12 mouse cellular contexts compared by ENCODE assay signal in the genomic region with DNA sequence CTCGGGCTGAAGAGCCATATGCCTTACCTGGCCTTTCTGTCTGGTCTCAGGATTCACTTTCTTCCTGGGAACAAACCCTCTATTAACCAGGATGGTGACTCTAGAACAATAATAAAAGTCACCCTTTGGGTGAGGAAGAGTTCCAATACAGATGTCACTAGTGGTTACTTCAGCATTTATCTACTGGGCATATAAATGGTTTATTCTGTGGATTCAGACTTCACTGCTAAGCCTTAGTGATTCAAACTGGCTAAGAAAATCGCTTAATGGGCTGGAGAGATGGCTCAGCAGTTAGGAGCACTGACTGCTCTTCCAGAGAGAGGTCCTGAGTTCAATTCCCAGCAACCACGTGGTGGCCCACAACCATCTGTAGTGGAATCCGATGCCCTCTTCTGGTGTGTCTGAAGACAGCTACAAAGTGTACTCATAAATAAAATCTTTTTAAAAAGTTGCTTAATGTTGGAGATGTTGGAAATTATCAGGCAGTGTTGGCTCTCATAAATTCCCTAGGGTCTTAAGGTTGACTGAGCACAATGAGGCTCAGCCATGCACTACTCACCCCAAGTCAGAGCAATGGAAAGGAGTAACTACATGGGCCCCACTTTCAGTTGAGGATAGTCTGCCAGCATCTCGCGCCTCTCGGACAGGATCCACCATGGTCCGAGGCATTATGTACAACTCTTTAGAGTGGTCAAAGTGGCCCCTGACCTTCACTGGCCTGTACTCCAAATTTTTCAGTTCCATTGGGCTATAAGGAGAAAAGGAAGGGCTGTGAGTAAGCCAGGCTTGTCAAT. TPM values are rescaled to one million over a fixed set of nuclear protein-coding genes. Genes with fewer than 3 reads are reported as not detected.
DNase-seq lines count a peak whose midpoint lies in the region; ATAC-seq and TF ChIP-seq lines count a peak whose summit lies in the region.
"Had no signal": no experiment of that assay in that cellular context is flagged by ENCODE, and none has a peak within 500 bp of the region (broad histone marks: within the 10 kb centered on the region; RNA-seq: fewer than 3 reads in every experiment).

No protein-coding gene starts in this region.

- H3K9me3 ChIP-seq in forebrain, embryonic 10.5 days: no peaks in the 10 kb centered on the region
- H3K9me3 ChIP-seq in forebrain, embryonic 12.5 days: no peaks in the 10 kb centered on the region
- no peaks in the 10 kb centered on the region for H3K9me3 ChIP-seq in liver, embryonic 13.5 days (replicated peaks)

- no peak overlapping the region for H3K27ac ChIP-seq in forebrain, embryonic 10.5 days
- no peak overlapping the region for H3K27ac ChIP-seq in forebrain, embryonic 12.5 days
- no peak overlapping the region for H3K27ac ChIP-seq in layer of hippocampus, adult 2 months
- H3K27ac ChIP-seq in bone marrow macrophage, adult 2 months (ENCODE audit: insufficient read depth, low read depth, low read length): no peak overlapping the region
- peak overlapping the region; percentile 90 for H3K27ac ChIP-seq in liver, embryonic 13.5 days
- H3K27ac ChIP-seq: liver, embryonic 14.5 days had no signal

- 69% methylated on average over 8 of the region's 8 CpGs for WGBS in forebrain, embryonic 10.5 days
- 63% methylated on average over 8 of the region's 8 CpGs for WGBS in forebrain, embryonic 12.5 days
- 54% methylated on average over 8 of the region's 8 CpGs for WGBS in liver, embryonic 13.5 days (ENCODE audit: insufficient replicate concordance)

- H3K4me3 ChIP-seq in forebrain, embryonic 10.5 days: peak overlapping the region; percentile 73
- no peak overlapping the region for H3K4me3 ChIP-seq in forebrain, embryonic 12.5 days (replicated peaks)
- H3K4me3 ChIP-seq in layer of hippocampus, adult 2 months: no peak overlapping the region
- H3K4me3 ChIP-seq in bone marrow macrophage, adult 2 months (ENCODE audit: insufficient read depth, low read length): 0 out of 2 replicates have a peak overlapping the region, but pooled peaks have one; percentile 1
- H3K4me3 ChIP-seq in liver, embryonic 13.5 days (replicated peaks): peak overlapping the region; percentile 84

- no peak for DNase-seq in forebrain, embryonic 10.5 days (ENCODE audit: extremely low spot score, low spot score)
- no peak for DNase-seq in layer of hippocampus, adult 2 months (ENCODE audit: low spot score in 2 of 2)
- DNase-seq in layer of hippocampus, adult 11-12 months (ENCODE audit: low spot score): no peak
- no peak for DNase-seq in liver, embryonic 13.5 days
- DNase-seq in right cerebral cortex, adult 2 months (ENCODE audit: low spot score in 2 of 2): no peak
- DNase-seq in cerebellum, postnatal 36 days: no peak
- DNase-seq: B cell, adult 2 months; cerebellum, adult 9-10 months; heart, adult 18-20 months had no signal

- peaks cover 68% of the 10 kb centered on the region for H3K4me1 ChIP-seq in forebrain, embryonic 10.5 days
- H3K4me1 ChIP-seq in forebrain, embryonic 12.5 days: peaks cover 51% of the 10 kb centered on the region
- H3K4me1 ChIP-seq in bone marrow macrophage, adult 2 months (ENCODE audit: control insufficient read depth, insufficient read depth, low read length): peaks cover 9% of the 10 kb centered on the region
- H3K4me1 ChIP-seq in liver, embryonic 13.5 days (replicated peaks): peaks cover 79% of the 10 kb centered on the region

- no peaks in the 10 kb centered on the region for H3K27me3 ChIP-seq in forebrain, embryonic 10.5 days (ENCODE audit: poor library complexity, severe bottlenecking)
- no peaks in the 10 kb centered on the region for H3K27me3 ChIP-seq in forebrain, embryonic 12.5 days
- H3K27me3 ChIP-seq in liver, embryonic 13.5 days: no peaks in the 10 kb centered on the region

- H3K9ac ChIP-seq in forebrain, embryonic 12.5 days: no peak overlapping the region
- peak overlapping the region; percentile 89 for H3K9ac ChIP-seq in liver, embryonic 13.5 days
- H3K9ac ChIP-seq: liver, embryonic 14.5 days had no signal

- no peak overlapping the region for H3K4me2 ChIP-seq in forebrain, embryonic 12.5 days
- H3K4me2 ChIP-seq in liver, embryonic 13.5 days: peak overlapping the region; percentile 97

- peak; percentile 34 for TF ChIP-seq CTCF in layer of hippocampus, adult 2 months (conservative IDR thresholded peaks at IDR 0.05)
- no peak for TF ChIP-seq CTCF in bone marrow macrophage, adult 2 months (IDR thresholded peaks at IDR 0.05; ENCODE audit: low read depth, low read length)

- H3K36me3 ChIP-seq in forebrain, embryonic 10.5 days (replicated peaks): peaks cover 62% of the 10 kb centered on the region
- H3K36me3 ChIP-seq in forebrain, embryonic 12.5 days (replicated peaks): peaks cover 47% of the 10 kb centered on the region
- peaks cover 59% of the 10 kb centered on the region for H3K36me3 ChIP-seq in liver, embryonic 13.5 days

- ATAC-seq in forebrain, embryonic 12.5 days (ENCODE audit: low FRiP score): no peak
- ATAC-seq in liver, embryonic 13.5 days (ENCODE audit: low read depth): no peak

- TF ChIP-seq POLR2A in bone marrow macrophage, adult 2 months (IDR thresholded peaks at IDR 0.05; ENCODE audit: borderline replicate concordance, low read depth, low read length): no peak

RNA-seq across cellular contexts. Expression of gene Surf2, which starts 1.8 kb away (rescaled TPM):
- 54.9 and 55.1 TPM in 2 replicates for polyA plus RNA-seq in forebrain, embryonic 10.5 days (2016; fragmentation: Nextera tagmentation; extraction: Ambion mirVana)
- polyA plus RNA-seq in forebrain, embryonic 12.5 days (2016; fragmentation: Nextera tagmentation; extraction: Ambion mirVana): 49.6 and 50.9 TPM in 2 replicates
- 10 to 100 TPM; 35.9 to 36.9 TPM for total RNA-seq in layer of hippocampus, adult 2 months (2021)
- polyA plus RNA-seq in bone marrow macrophage, adult 2 months (2012; ENCODE audit: insufficient read depth, insufficient read length, missing spikeins): 38.4 and 46.6 TPM in 2 replicates
- polyA plus RNA-seq in liver, embryonic 13.5 days (2015; fragmentation: Nextera tagmentation; extraction: Ambion mirVana): 36.6 and 41.6 TPM in 2 replicates

RNA-seq across cellular contexts. Expression of gene Surf1, which starts 2.0 kb away (rescaled TPM):
- 46.0 and 47.3 TPM in 2 replicates for polyA plus RNA-seq in forebrain, embryonic 10.5 days (2016; fragmentation: Nextera tagmentation; extraction: Ambion mirVana)
- polyA plus RNA-seq in forebrain, embryonic 12.5 days (2016; fragmentation: Nextera tagmentation; extraction: Ambion mirVana): 51.2 and 54.4 TPM in 2 replicates
- total RNA-seq in layer of hippocampus, adult 2 months (2021): 100 to 1,000 TPM in 1 of 2 experiments, 10 to 100 TPM in 1; 96.7 to 101 TPM
- polyA plus RNA-seq in bone marrow macrophage, adult 2 months (2012; ENCODE audit: insufficient read depth, insufficient read length, missing spikeins): 91.1 and 97.9 TPM in 2 replicates
- 39.7 and 43.6 TPM in 2 replicates for polyA plus RNA-seq in liver, embryonic 13.5 days (2015; fragmentation: Nextera tagmentation; extraction: Ambion mirVana)

RNA-seq across cellular contexts. Expression of gene Rpl7a, which starts 3.8 kb away (rescaled TPM):
- 735 and 753 TPM in 2 replicates for polyA plus RNA-seq in forebrain, embryonic 10.5 days (2016; fragmentation: Nextera tagmentation; extraction: Ambion mirVana)
- polyA plus RNA-seq in forebrain, embryonic 12.5 days (2016; fragmentation: Nextera tagmentation; extraction: Ambion mirVana): 560 and 566 TPM in 2 replicates
- total RNA-seq in layer of hippocampus, adult 2 months (2021): 100 to 1,000 TPM; 245 to 261 TPM
- 400 and 420 TPM in 2 replicates for polyA plus RNA-seq in bone marrow macrophage, adult 2 months (2012; ENCODE audit: insufficient read depth, insufficient read length, missing spikeins)
- polyA plus RNA-seq in liver, embryonic 13.5 days (2015; fragmentation: Nextera tagmentation; extraction: Ambion mirVana): 557 and 577 TPM in 2 replicates

RNA-seq across cellular contexts. Expression of gene Med22, which starts 3.9 kb away (rescaled TPM):
- polyA plus RNA-seq in forebrain, embryonic 10.5 days (2016; fragmentation: Nextera tagmentation; extraction: Ambion mirVana): 112 and 118 TPM in 2 replicates
- polyA plus RNA-seq in forebrain, embryonic 12.5 days (2016; fragmentation: Nextera tagmentation; extraction: Ambion mirVana): 139 and 144 TPM in 2 replicates
- 10 to 100 TPM; 44.6 to 46.5 TPM for total RNA-seq in layer of hippocampus, adult 2 months (2021)
- 46.0 and 53.0 TPM in 2 replicates for polyA plus RNA-seq in bone marrow macrophage, adult 2 months (2012; ENCODE audit: insufficient read depth, insufficient read length, missing spikeins)
- 24.6 and 25.9 TPM in 2 replicates for polyA plus RNA-seq in liver, embryonic 13.5 days (2015; fragmentation: Nextera tagmentation; extraction: Ambion mirVana)

RNA-seq across cellular contexts. Expression of gene Surf6, which starts 11.7 kb away (rescaled TPM):
- polyA plus RNA-seq in forebrain, embryonic 10.5 days (2016; fragmentation: Nextera tagmentation; extraction: Ambion mirVana): 34.4 and 37.1 TPM in 2 replicates
- polyA plus RNA-seq in forebrain, embryonic 12.5 days (2016; fragmentation: Nextera tagmentation; extraction: Ambion mirVana): 28.8 and 29.5 TPM in 2 replicates
- 10 to 100 TPM; 24.3 to 27.6 TPM for total RNA-seq in layer of hippocampus, adult 2 months (2021)
- 30.9 and 32.0 TPM in 2 replicates for polyA plus RNA-seq in bone marrow macrophage, adult 2 months (2012; ENCODE audit: insufficient read depth, insufficient read length, missing spikeins)
- 14.8 and 17.8 TPM in 2 replicates for polyA plus RNA-seq in liver, embryonic 13.5 days (2015; fragmentation: Nextera tagmentation; extraction: Ambion mirVana)

Comparison
In these comparisons a context has a peak if more than half of its experiments do, and no peak if none do; other contexts are left out.
1. H3K4me3 ChIP-seq: peak in forebrain, embryonic 10.5 days (single experiment), bone marrow macrophage, adult 2 months (single experiment) and liver, embryonic 13.5 days (single experiment); none in forebrain, embryonic 12.5 days (single experiment) and layer of hippocampus, adult 2 months (single experiment).